Mouse (Mus musculus): ENCODE data around the gene Trmt1. TPM values are rescaled to one million over a fixed set of nuclear protein-coding genes. Genes with fewer than 3 reads are reported as not detected.

Gene Trmt1
- polyA plus RNA-seq, 1 experiment from 2014 or later = 43.4 TPM

DNA sequence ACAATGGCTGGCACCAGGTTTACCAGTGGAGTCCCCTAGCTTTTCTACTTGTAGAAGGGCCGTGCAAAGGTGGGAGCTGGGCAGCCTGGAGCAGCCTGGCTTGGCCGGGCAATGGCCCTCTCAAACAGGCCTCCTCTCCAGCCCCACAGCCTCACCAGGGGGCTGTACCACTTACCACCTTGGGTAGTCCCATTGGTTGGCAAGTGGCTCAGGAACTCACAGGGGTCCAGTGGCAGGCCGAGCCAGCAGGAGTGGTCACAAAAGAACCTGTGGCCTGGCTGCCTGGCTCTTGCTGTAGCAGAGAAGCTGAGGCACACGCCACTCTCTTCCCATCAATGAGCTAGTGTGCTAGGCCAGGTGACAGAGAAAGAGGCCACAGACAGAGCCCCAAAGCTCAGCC is 28.1 kb downstream of the Trmt1 start:
- 0 out of 2 replicates have a peak, but pooled peaks cover 3% of the 10 kb centered on the region for H3K36me3 ChIP-seq (ENCODE audit: insufficient read depth, low read length)

DNA sequence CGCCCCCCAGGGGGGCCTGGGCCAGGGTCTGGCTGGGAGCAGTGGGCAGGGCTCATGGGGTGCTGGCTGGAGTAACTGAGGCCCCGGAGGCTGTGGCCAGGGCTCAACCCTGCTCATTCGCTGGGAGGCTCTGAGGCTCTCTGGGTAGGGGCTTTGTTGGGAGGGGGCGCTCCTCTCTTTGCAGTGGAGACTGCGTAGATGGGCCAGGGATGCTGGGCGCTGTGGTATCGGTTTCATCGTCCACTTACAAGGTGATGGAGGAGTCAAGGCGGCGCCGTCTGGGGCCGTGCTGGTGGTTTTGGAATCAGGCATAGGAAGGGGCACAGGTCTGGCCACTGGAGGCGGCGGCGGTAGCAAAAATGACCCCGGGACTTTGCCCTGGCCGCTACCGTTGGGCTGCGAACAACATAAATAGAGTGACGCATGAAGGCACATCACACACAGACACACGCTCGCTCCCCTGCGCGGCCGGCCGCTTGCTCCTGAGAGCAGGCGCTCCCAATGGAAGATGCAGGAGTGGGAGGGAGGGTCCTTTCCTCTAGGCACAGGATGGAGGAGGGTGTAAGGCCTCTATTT is 29.9 kb downstream of the Trmt1 start:
- H3K4me2 ChIP-seq (replicated peaks; ENCODE audit: low read depth, low read length) = no peak overlapping the region
- no peak overlapping the region for H3K4me3 ChIP-seq (ENCODE audit: low read depth, low read length)
- H3K9me3 ChIP-seq (ENCODE audit: low read length) = no peaks in the 10 kb centered on the region
- peaks cover 24% of the 10 kb centered on the region for H3K4me1 ChIP-seq (ENCODE audit: insufficient read depth, low read depth, low read length)
- no peaks in the 10 kb centered on the region for H3K27me3 ChIP-seq (replicated peaks; ENCODE audit: insufficient read depth, low read length)
- H3K27ac ChIP-seq (ENCODE audit: low read length) = no peak overlapping the region
- ATAC-seq = no peak
- DNase-seq (ENCODE audit: low spot score) = no peak
- WGBS = 61% methylated on average over 26 of the region's 27 CpGs
- H3K9ac ChIP-seq (replicated peaks; ENCODE audit: low read depth) = no peak overlapping the region
- TF ChIP-seq CTCF (IDR thresholded peaks at IDR 0.05) (no peak), EP300 (IDR thresholded peaks at IDR 0.05) (no peak)
- H3K36me3 ChIP-seq (ENCODE audit: insufficient read depth, low read length) = peaks cover 9% of the 10 kb centered on the region; the same call in 1 of the 2 replicates

More for the DNA sequence above, 28.1 kb downstream of the Trmt1 start:
- ATAC-seq (no peak), DNase-seq (ENCODE audit: low spot score) (no peak)
- Histone ChIP-seq H3K4me1 (ENCODE audit: insufficient read depth, low read depth, low read length) (peaks cover 24% of the 10 kb centered on the region), H3K27me3 (replicated peaks; ENCODE audit: insufficient read depth, low read length) (no peaks in the 10 kb centered on the region), H3K9me3 (ENCODE audit: low read length) (no peaks in the 10 kb centered on the region), H3K9ac (replicated peaks; ENCODE audit: low read depth) (no peak overlapping the region), H3K4me2 (replicated peaks; ENCODE audit: low read depth, low read length) (no peak overlapping the region), H3K4me3 (ENCODE audit: low read depth, low read length) (no peak overlapping the region), H3K27ac (ENCODE audit: low read length) (peak overlapping the region; percentile 84; the same call in 1 of the 2 replicates)
- WGBS = 54% methylated on average over 4 of the region's 4 CpGs
- TF ChIP-seq CTCF (IDR thresholded peaks at IDR 0.05) = no peak

DNA sequence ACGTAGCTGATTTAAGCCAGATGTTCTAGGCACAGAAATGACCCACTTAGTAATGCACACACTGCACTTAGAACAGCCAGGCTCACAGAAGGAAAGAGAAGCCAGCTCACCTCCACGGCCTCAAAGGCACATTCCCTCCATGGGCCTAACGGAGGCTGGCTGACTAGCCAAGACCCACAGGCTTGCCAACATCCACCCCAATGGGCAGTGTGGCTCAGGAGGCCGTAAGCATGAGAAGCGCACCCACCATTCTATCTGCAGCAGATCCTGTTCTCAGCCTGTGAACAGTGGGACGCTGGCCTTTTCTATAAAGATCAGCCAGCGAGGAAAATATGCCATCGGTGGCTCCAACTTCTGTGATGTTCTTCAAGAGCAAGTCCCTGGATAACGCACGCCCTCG is 30.7 kb downstream of the Trmt1 start:
- ATAC-seq (no peak), DNase-seq (ENCODE audit: low spot score) (no peak)
- WGBS = 89% methylated on average over 11 of the region's 11 CpGs
- TF ChIP-seq EP300 (IDR thresholded peaks at IDR 0.05) (no peak), CTCF (IDR thresholded peaks at IDR 0.05) (no peak)
- Histone ChIP-seq H3K9ac (replicated peaks; ENCODE audit: low read depth) (no peak overlapping the region), H3K36me3 (ENCODE audit: insufficient read depth, low read length) (peaks cover 10% of the 10 kb centered on the region; the same call in 1 of the 2 replicates), H3K27ac (ENCODE audit: low read length) (no peak overlapping the region), H3K4me2 (replicated peaks; ENCODE audit: low read depth, low read length) (no peak overlapping the region), H3K4me1 (ENCODE audit: insufficient read depth, low read depth, low read length) (peaks cover 18% of the 10 kb centered on the region), H3K27me3 (replicated peaks; ENCODE audit: insufficient read depth, low read length) (no peaks in the 10 kb centered on the region), H3K4me3 (ENCODE audit: low read depth, low read length) (no peak overlapping the region), H3K9me3 (ENCODE audit: low read length) (no peaks in the 10 kb centered on the region)

DNA sequence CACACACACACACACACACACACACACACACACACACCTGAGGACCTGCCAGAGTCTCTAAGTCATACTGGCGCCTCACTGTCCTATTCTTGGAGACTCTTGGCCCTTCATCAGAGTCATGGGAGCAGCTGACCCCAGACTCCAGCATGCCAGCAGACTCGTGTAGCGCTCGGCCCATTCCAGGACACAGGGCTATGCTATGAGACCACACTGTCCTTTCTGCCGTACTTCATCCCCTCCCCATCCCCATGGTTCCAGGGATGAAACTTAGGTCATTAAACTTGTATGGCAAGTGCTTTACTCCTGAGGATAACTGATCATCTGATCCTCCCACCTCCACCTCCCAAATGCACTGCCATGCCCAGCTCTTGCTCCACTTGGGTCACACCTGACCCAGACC is 32.4 kb downstream of the Trmt1 start:
- ATAC-seq (no peak), DNase-seq (ENCODE audit: low spot score) (no peak)
- H3K4me2 ChIP-seq (replicated peaks; ENCODE audit: low read depth, low read length) = no peak overlapping the region
- peaks cover 19% of the 10 kb centered on the region for H3K4me1 ChIP-seq (ENCODE audit: insufficient read depth, low read depth, low read length)
- peaks cover 10% of the 10 kb centered on the region; the same call in 1 of the 2 replicates for H3K36me3 ChIP-seq (ENCODE audit: insufficient read depth, low read length)
- H3K9ac ChIP-seq (replicated peaks; ENCODE audit: low read depth) = no peak overlapping the region
- H3K9me3 ChIP-seq (ENCODE audit: low read length) = no peaks in the 10 kb centered on the region
- no peak for TF ChIP-seq CTCF (IDR thresholded peaks at IDR 0.05)
- TF ChIP-seq EP300 (IDR thresholded peaks at IDR 0.05) = no peak
- no peak overlapping the region for H3K4me3 ChIP-seq (ENCODE audit: low read depth, low read length)
- 82% methylated on average over 5 of the region's 5 CpGs for WGBS
- H3K27me3 ChIP-seq (replicated peaks; ENCODE audit: insufficient read depth, low read length) = no peaks in the 10 kb centered on the region
- no peak overlapping the region for H3K27ac ChIP-seq (ENCODE audit: low read length)

DNA sequence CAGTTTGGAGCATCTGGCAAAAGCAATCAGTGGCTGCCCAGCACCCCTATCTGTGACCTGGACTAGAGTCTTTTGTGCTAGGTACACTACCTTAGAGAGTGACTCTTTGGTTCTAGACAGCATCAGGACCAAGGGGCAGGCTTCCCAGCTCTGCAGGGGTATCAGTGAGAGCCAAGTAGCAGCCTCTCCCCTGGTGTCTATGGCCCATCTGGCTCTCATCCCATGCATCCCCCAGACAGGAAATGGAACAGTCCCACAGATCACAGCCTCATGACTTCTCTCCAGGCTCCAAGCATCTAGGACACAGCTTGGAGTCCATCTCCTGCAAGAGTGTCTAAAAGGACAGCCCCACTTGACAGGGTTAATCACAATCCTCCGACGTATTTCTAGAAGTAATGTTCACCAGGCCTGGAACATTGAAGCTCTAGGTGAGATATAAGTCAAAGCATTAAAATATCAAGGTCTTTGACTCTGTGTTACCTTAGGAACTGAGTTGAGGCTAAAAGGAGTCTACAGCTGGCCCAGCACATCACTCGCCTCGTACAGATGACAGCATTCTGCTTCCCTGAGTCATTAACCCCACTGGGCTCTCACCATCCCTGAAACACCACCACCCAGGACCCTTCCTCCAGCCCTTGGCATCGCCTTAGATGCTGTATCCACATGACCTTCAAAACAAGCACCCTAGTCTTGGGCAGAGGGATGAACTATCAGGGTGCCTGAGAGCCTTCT is 33.0 kb downstream of the Trmt1 start:
- TF ChIP-seq CTCF (IDR thresholded peaks at IDR 0.05) (no peak), EP300 (IDR thresholded peaks at IDR 0.05) (no peak)
- no peak overlapping the region for H3K9ac ChIP-seq (replicated peaks; ENCODE audit: low read depth)
- 80% methylated on average over 5 of the region's 5 CpGs for WGBS
- no peaks in the 10 kb centered on the region for H3K9me3 ChIP-seq (ENCODE audit: low read length)
- ATAC-seq = no peak
- peaks cover 19% of the 10 kb centered on the region for H3K4me1 ChIP-seq (ENCODE audit: insufficient read depth, low read depth, low read length)
- H3K27ac ChIP-seq (ENCODE audit: low read length) = no peak overlapping the region
- H3K4me2 ChIP-seq (replicated peaks; ENCODE audit: low read depth, low read length) = no peak overlapping the region
- H3K27me3 ChIP-seq (replicated peaks; ENCODE audit: insufficient read depth, low read length) = no peaks in the 10 kb centered on the region
- H3K36me3 ChIP-seq (ENCODE audit: insufficient read depth, low read length) = peaks cover 13% of the 10 kb centered on the region; the same call in 1 of the 2 replicates
- DNase-seq (ENCODE audit: low spot score) = no peak
- no peak overlapping the region for H3K4me3 ChIP-seq (ENCODE audit: low read depth, low read length)

DNA sequence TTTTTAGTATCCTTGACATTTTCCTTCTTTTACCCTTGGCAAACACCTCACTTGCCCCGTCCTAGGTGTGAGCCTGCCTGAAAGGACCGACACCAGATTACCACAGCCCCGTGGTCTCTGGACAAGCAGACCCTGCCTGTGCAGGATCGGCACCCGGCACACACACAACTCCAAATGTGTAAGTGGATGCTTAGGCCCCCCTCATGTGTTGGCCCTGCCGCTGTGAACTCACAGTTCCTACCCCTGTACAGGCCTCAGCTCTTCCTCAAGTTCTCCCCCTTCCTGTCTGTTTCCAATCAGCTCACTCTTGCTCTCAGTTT is 36.4 kb downstream of the Trmt1 start:
- no peaks in the 10 kb centered on the region for H3K27me3 ChIP-seq (replicated peaks; ENCODE audit: insufficient read depth, low read length)
- no peak overlapping the region for H3K4me3 ChIP-seq (ENCODE audit: low read depth, low read length)
- ATAC-seq (no peak), DNase-seq (ENCODE audit: low spot score) (no peak)
- WGBS = 32% methylated on average over 6 of the region's 6 CpGs
- no peak for TF ChIP-seq EP300 (IDR thresholded peaks at IDR 0.05)
- TF ChIP-seq CTCF (IDR thresholded peaks at IDR 0.05) = no peak
- H3K9ac ChIP-seq (replicated peaks; ENCODE audit: low read depth) = no peak overlapping the region
- H3K27ac ChIP-seq (ENCODE audit: low read length) = peak overlapping the region; percentile 3
- no peak overlapping the region for H3K4me2 ChIP-seq (replicated peaks; ENCODE audit: low read depth, low read length)
- H3K4me1 ChIP-seq (ENCODE audit: insufficient read depth, low read depth, low read length) = peaks cover 36% of the 10 kb centered on the region
- H3K36me3 ChIP-seq (ENCODE audit: insufficient read depth, low read length) = peaks cover 20% of the 10 kb centered on the region
- no peaks in the 10 kb centered on the region for H3K9me3 ChIP-seq (ENCODE audit: low read length)

Measured in lung, postnatal 0 days (tissue).